Mouse (Mus musculus) retina, postnatal 1 day (tissue): ENCODE measurements at regions not wholly inside any gene's neighbourhood (a gene's known extent, or its start where the extent isn't known, plus 50 kb on each side); places are given as distances from the start of the nearest gene placed in this dataset.
A peak's percentile ranks its signal among the peaks of the same experiment; 100 is the strongest.

Experiments used
- DNase-seq: peaks from one replicate; pipeline ENCODE4 v3.0.0-alpha.2; 2012

DNA sequence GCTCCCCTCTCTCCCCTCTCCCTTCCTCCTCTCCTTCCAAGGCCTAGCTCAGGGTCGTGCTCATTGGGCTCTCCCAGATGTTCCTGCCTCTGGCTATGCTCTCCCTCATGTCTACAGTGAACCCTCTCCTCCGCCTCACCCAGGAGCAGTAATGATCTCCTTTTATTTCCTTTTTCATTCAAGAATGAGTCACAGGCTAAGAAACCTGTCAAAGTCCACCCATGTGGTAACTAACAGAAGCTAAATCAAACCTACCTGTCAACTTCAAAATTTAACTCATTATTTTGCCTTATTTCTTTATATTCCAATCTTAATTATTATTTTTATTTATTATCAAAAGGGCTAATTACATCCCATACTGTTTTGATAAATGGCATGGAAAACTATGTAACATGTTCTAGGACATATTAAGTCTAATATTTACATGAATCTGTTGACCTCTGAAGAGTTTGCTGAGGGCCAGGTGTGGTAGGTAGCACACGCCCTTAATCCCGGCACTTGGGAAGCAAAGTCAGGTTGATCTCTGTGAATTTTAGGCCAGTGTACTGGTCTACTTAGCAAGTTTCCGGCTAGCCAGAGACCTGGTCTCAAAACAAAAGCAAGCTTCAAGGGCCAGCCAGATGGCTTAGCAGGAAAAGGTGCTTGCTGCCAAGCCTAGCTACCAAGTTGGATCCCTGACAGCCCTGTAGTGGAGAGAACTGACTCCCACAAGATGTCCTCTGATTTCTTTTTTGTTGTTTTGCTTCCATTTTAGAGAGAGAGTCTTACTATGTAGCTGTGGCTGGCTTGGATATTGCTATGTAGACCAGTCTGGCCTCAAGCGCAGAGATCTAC lies 51.9 kb upstream of the Slc16a1 start:
- no peak for DNase-seq

GRCm38 (mm10) chr3:104585303-104585702 lies 53.2 kb upstream of the Slc16a1 start:
- DNase-seq: no peak

DNA sequence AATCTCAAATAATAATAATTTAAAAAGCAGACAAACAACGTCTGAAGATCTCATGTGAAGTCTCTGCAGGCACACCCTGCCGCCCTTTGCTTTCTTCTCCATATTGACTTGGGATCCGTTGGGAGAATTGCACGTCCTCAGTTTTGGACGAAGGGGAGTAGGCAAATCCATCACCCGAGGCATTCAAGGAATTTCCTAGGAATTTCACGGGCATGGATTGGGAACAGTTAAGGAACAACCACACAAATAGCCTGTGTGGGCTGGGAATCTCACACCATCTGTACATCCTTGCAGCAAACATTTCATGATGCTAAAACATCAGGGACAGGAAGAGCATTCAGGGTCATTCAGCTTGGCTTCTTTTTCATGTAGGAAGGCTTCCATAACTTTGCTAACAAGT lies 55.2 kb upstream of the Slc16a1 start:
- no peak for DNase-seq

DNA sequence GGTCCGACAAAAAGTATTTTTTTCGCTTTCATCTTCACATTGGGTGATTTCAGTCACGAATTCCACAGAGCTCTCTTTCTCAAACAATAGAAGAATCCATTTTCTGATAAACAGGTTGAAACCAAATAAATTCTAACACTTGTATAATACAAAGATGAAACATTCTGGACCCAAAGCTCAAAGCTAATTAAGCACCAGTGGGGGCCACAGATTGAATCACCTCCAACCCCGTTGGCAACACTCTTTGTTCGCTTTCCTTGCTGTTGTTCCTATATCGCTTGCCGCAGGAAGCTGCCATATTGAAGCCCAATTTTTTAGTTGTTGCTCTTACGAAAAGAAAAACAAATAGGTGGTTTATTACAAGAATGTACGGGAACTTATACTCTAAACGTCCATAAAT lies 55.9 kb upstream of the Slc16a1 start:
- DNase-seq: no peak

DNA sequence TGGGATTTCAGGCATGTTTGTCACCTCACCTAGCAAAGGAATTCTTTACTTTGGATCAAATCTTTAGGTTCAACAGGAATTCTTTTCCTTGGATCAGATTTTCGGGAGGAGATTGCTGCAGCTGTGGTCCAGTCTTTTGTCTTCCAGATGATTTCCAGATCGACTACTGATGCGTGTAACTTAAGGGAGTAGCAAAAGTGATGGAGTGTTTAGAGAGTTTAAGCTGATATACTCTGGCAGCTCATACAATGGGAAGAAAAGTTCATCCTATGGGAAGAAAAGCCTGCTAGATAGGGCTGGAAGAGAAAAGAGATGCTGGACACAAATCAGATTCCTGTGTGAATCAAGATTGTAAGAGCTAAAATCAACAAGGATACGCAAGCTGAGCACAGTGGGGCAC lies 59.3 kb upstream of the Slc16a1 start:
- peak; percentile 54 for DNase-seq

DNA sequence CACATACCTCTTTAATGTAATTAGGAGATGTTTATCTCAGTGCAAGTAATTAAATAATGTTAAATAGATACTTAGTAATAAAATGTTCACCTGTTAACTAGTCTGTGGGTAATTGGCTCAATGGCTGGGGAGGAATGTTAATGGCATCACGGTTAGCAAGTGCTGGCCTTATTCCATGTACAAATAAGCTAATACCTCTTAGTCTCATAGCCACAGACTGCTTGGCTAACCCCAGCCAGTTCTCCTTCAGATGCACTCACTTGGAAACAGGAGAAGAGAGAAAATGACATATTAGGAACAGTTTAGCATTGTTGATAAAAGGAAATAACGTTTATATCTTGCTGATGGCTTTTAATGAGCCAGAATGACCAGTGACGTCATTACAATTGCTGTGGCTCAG lies 60.1 kb upstream of the Slc16a1 start:
- peak; percentile 39 for DNase-seq

DNA sequence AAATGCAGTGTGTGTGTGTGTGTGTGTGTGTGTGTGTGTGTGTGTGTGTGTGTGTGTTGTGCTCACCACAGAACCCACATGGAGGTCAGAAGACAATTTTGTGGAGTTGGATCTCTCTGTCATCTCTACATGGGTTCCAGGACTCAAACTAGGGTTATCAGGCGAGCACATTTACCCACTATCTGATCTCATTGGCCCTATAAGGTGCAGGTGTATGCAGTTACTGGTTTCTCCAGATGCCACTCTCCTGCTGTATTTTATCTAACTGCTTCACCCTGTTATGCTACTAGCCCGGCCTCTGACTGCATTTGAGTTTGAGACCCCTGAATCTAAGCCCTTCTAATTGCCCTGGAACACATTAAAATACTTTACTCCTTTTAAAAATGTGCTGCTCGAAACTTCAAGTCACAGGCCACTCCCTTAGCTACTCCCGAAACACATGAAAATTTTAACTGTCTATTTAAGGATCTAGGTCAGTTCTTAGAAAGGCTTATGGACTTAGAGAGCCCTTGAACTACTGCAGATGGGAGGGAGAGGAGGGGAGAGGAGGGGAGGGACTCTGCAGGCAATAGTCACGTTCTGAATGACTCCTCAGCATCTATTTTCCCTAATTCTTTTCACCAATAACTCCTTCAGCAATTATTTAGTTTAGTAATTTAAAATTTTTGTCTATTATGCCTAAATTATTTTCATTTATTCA lies 61.1 kb upstream of the Slc16a1 start:
- peak; percentile 25 for DNase-seq

GRCm38 (mm10) chr3:104573277-104573940 lies 61.7 kb upstream of the Lrig2 start:
- DNase-seq: no peak

GRCm38 (mm10) chr3:104571935-104572631 lies 60.4 kb upstream of the Lrig2 start:
- DNase-seq: no peak

DNA sequence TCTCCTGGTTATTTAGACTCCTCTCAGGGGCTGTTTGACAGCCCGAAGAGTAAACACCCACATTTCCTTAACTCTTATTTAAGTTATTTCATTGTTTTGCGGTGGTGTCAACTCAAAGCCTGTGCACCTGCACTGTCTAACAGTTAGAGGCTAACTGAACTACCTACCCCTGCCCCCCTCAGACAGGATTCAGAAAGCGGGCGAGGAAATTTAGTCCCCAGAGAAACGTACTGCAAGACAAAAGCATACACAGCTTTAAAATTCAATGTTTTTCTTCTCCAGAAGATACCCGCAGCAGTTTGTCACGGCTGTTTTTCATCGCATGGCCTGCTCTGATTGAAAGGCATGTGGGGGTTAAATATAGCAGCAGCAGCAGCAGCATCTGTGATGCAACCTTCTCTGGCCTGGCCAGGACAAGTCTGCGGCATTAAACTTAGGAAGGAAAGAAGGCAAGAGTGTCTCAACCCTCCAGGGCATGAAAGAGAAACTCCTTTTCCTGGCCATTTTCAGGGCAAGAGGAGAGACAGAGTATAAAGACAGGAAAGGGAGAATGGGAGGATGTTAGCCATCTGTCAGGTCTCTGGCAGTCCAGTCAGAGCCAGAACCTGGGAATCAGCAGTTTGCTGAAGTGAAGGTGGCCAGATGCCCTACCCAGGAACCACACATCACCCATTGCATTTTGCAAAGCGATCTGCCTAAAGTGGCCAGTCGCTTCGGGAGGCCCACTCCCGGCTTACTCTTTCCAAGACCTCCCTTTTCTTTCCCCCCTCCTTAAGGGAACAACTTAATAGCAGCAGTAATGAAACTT lies 53.9 kb upstream of the Lrig2 start:
- no peak for DNase-seq

DNA sequence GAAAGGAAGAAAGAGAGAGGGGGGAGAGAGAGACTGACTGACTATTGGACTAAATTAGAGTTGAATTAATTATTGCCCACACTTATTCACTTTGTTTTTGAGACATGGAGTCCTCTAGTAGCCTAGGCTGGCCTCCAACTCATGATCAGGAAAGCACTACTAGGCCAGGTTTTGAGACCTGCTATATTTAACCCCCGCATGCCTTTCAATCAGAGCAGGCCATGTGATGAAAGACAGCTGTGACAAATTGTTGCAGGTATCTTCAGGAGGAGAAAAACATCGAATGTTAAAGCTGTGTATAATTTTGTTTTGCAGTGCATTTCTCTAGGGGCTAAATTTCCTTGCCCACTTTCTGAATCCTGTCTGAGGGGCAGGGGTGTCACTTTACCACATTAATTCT lies 53.1 kb upstream of the Lrig2 start:
- no peak for DNase-seq

GRCm38 (mm10) chr3:104561567-104561966 lies 49.8 kb upstream of the Lrig2 start:
- no peak for DNase-seq
